Mouse (Mus musculus) CH12.LX (cell line): ENCODE measurements at regions not wholly inside any gene's neighbourhood (a gene's known extent, or its start where the extent isn't known, plus 50 kb on each side); places are given as distances from the start of the nearest gene placed in this dataset.

Experiments
- MAFK ChIP-seq: IDR thresholded peaks from 2 replicates; pipeline ENCODE4 v1.6.1; 2011; ENCODE audit warnings: low read length, improper control_type of control experiment; ENCODE audit not compliant: insufficient replicate concordance
- MAX ChIP-seq: IDR thresholded peaks from 2 replicates; pipeline ENCODE4 v1.6.1; 2011; ENCODE audit warnings: low read length, improper control_type of control experiment
- POLR2A ChIP-seq: IDR thresholded peaks from 2 replicates; pipeline ENCODE4 v1.6.1; 2011; ENCODE audit warnings: low read depth, mild to moderate bottlenecking, improper control_type of control experiment, low read length
- USF1 ChIP-seq: IDR thresholded peaks from 2 replicates; pipeline ENCODE4 v1.6.1; 2014; ENCODE audit warnings: low read depth, mild to moderate bottlenecking, inconsistent platforms, low read length, improper control_type of control experiment

DNA sequence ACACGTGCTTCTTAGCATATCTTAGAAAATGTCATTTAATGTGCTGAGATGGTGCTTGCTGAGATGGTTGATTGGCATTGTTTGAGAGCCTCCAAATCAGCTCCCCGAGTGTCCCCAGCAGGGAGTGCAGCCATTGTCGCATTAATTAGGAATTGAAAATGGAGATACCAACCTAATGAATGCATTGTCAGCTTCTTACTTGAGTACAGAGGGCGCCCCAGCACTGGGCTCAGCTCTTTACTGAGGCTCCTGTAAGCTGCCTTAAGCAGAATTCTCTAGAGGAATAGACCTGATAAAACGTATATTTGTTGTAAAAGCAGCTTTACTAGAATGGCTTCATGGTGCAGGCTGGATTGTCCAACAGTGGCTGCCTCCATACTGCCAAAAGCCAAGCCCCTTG lies 415.1 kb upstream of the Gulo start:
- TF ChIP-seq MAX (no peak), USF1 (no peak), POLR2A (no peak), MAFK (no peak)
